Mouse (Mus musculus) midbrain, embryonic 12.5 days (tissue): ENCODE results near the gene Syne2. TPM values are rescaled to one million over a fixed set of nuclear protein-coding genes. Genes with fewer than 3 reads are reported as not detected.
A peak's percentile ranks its signal among the peaks of the same experiment; 100 is the strongest.

ENCODE experiments used
- ATAC-seq: fragments of 200-750 bp; cut with Nextera tagmentation; 2 replicates; pipeline ENCODE4 v1.8.0; 2017; ENCODE audit warnings: low read depth, moderate TSS enrichment, moderate library complexity; ENCODE audit not compliant: low FRiP score
- H3K27ac ChIP-seq: fragments of 300-500 bp; sonication (generic); replicated peaks from 2 replicates; pipeline ENCODE4 v1.5.1; 2016; ENCODE audit warnings: mild to moderate bottlenecking
- H3K27me3 ChIP-seq: fragments of 300-500 bp; sonication (generic); 2 replicates; pipeline ENCODE4 v1.6.1; 2016; ENCODE audit warnings: mild to moderate bottlenecking
- H3K36me3 ChIP-seq: fragments of 300-500 bp; sonication (generic); 2 replicates; pipeline ENCODE4 v1.6.1; 2016
- H3K4me1 ChIP-seq: fragments of 300-500 bp; sonication (generic); 2 replicates; pipeline ENCODE4 v1.6.1; 2016
- H3K4me2 ChIP-seq: fragments of 300-500 bp; sonication (generic); replicated peaks from 2 replicates; pipeline ENCODE4 v1.6.1; 2016; ENCODE audit warnings: mild to moderate bottlenecking, moderate library complexity
- H3K4me3 ChIP-seq: fragments of 300-500 bp; sonication (generic); 2 replicates; pipeline ENCODE4 v1.5.1; 2016; ENCODE audit warnings: mild to moderate bottlenecking
- H3K9ac ChIP-seq: fragments of 300-500 bp; sonication (generic); replicated peaks from 2 replicates; pipeline ENCODE4 v1.6.1; 2016; ENCODE audit warnings: mild to moderate bottlenecking, moderate library complexity
- H3K9me3 ChIP-seq: fragments of 300-500 bp; sonication (generic); 2 replicates; pipeline ENCODE4 v1.6.1; 2016; ENCODE audit warnings: mild to moderate bottlenecking
- WGBS: fragments of 180-500 bp; shearing (Covaris S2); methylation state at CpG from one replicate; pipeline ENCODE4 v1.1.7; 2016; 5-methylcytosine and 5-hydroxymethylcytosine counted together
- polyA plus RNA-seq: library from polyadenylated mRNA; unstranded; fragments of >200 nt; fragmentation: Nextera tagmentation; extraction: Ambion mirVana; gene quantifications from 2 replicates; pipeline ENCODE4 v1.2.1, GENCODE M21; 2016

The Syne2 gene
- polyA plus RNA-seq, 1 experiment from 2014 or later: 116 TPM

GRCm38 (mm10) chr12:75855051-75855453, 37.1 kb downstream of the Syne2 start:
- Histone ChIP-seq H3K36me3 (no peaks in the 10 kb centered on the region), H3K9me3 (no peaks in the 10 kb centered on the region), H3K4me2 (no peak overlapping the region), H3K27me3 (no peaks in the 10 kb centered on the region), H3K27ac (peak overlapping the region; percentile 35; the same call in 1 of the 2 replicates), H3K4me1 (peaks cover 12% of the 10 kb centered on the region), H3K9ac (no peak overlapping the region), H3K4me3 (no peak overlapping the region)
- ATAC-seq: peak; percentile 62
- 41% methylated on average over 7 of the region's 7 CpGs for WGBS

- ATAC-seq: no peak
- H3K4me1 ChIP-seq: peaks cover 12% of the 10 kb centered on the region
- H3K9me3 ChIP-seq: no peaks in the 10 kb centered on the region
- no peak overlapping the region for H3K4me2 ChIP-seq
- no peaks in the 10 kb centered on the region for H3K27me3 ChIP-seq
- WGBS: 93% methylated on average over 9 of the region's 9 CpGs
- no peak overlapping the region for H3K27ac ChIP-seq
- H3K4me3 ChIP-seq: no peak overlapping the region
- H3K9ac ChIP-seq: no peak overlapping the region
- H3K36me3 ChIP-seq: no peaks in the 10 kb centered on the region
These were observed 37.7 kb downstream of the Syne2 start for GRCm38 (mm10) chr12:75855621-75856020.

GRCm38 (mm10) chr12:75856096-75856868, 38.3 kb downstream of the Syne2 start:
- H3K27ac ChIP-seq: no peak overlapping the region
- H3K9ac ChIP-seq: no peak overlapping the region
- ATAC-seq: no peak
- H3K4me1 ChIP-seq: peaks cover 15% of the 10 kb centered on the region
- no peak overlapping the region for H3K4me2 ChIP-seq
- no peaks in the 10 kb centered on the region for H3K9me3 ChIP-seq
- H3K36me3 ChIP-seq: no peaks in the 10 kb centered on the region
- no peak overlapping the region for H3K4me3 ChIP-seq
- 78% methylated on average over 14 of the region's 14 CpGs for WGBS
- no peaks in the 10 kb centered on the region for H3K27me3 ChIP-seq

GRCm38 (mm10) chr12:75859936-75860335, 42.0 kb downstream of the Syne2 start:
- Histone ChIP-seq H3K9me3 (no peaks in the 10 kb centered on the region), H3K36me3 (no peaks in the 10 kb centered on the region), H3K4me1 (peaks cover 10% of the 10 kb centered on the region; the same call in 1 of the 2 replicates), H3K4me2 (no peak overlapping the region), H3K27ac (no peak overlapping the region), H3K27me3 (no peaks in the 10 kb centered on the region), H3K9ac (no peak overlapping the region), H3K4me3 (no peak overlapping the region)
- no peak for ATAC-seq
- WGBS: 90% methylated on average over 11 of the region's 11 CpGs

GRCm38 (mm10) chr12:75860843-75861242, 42.9 kb downstream of the Syne2 start:
- H3K4me1 ChIP-seq: peaks cover 6% of the 10 kb centered on the region; the same call in 1 of the 2 replicates
- H3K27me3 ChIP-seq: no peaks in the 10 kb centered on the region
- H3K9ac ChIP-seq: no peak overlapping the region
- no peaks in the 10 kb centered on the region for H3K9me3 ChIP-seq
- ATAC-seq: no peak
- H3K4me2 ChIP-seq: no peak overlapping the region
- H3K4me3 ChIP-seq: no peak overlapping the region
- H3K36me3 ChIP-seq: no peaks in the 10 kb centered on the region
- no peak overlapping the region for H3K27ac ChIP-seq
- WGBS: 78% methylated on average over 6 of the region's 6 CpGs

GRCm38 (mm10) chr12:75865166-75865565, 47.2 kb downstream of the Syne2 start:
- no peak overlapping the region for H3K4me2 ChIP-seq
- no peaks in the 10 kb centered on the region for H3K36me3 ChIP-seq
- no peak for ATAC-seq
- H3K9ac ChIP-seq: no peak overlapping the region
- H3K9me3 ChIP-seq: no peaks in the 10 kb centered on the region
- WGBS: 83% methylated on average over 2 of the region's 2 CpGs
- H3K4me1 ChIP-seq: peaks cover 16% of the 10 kb centered on the region
- H3K27ac ChIP-seq: no peak overlapping the region
- H3K27me3 ChIP-seq: no peaks in the 10 kb centered on the region
- H3K4me3 ChIP-seq: no peak overlapping the region

GRCm38 (mm10) chr12:75866419-75867373, 48.8 kb downstream of the Syne2 start:
- peaks cover 13% of the 10 kb centered on the region for H3K4me1 ChIP-seq
- no peak overlapping the region for H3K4me2 ChIP-seq
- no peaks in the 10 kb centered on the region for H3K27me3 ChIP-seq
- H3K36me3 ChIP-seq: no peaks in the 10 kb centered on the region
- H3K27ac ChIP-seq: no peak overlapping the region
- no peak for ATAC-seq
- no peak overlapping the region for H3K9ac ChIP-seq
- H3K9me3 ChIP-seq: no peaks in the 10 kb centered on the region
- WGBS: 86% methylated on average over 17 of the region's 17 CpGs
- H3K4me3 ChIP-seq: no peak overlapping the region

- Histone ChIP-seq H3K4me2 (peak overlapping the region; percentile 37), H3K4me1 (peaks cover 37% of the 10 kb centered on the region), H3K36me3 (0 out of 2 replicates have a peak, but pooled peaks cover 6% of the 10 kb centered on the region), H3K9ac (peak overlapping the region; percentile 28; the same call in 1 of the 2 replicates), H3K4me3 (no peak overlapping the region), H3K27ac (peak overlapping the region; percentile 75), H3K27me3 (no peaks in the 10 kb centered on the region), H3K9me3 (no peaks in the 10 kb centered on the region)
- ATAC-seq: peak; percentile 78
- 14% methylated on average over 9 of the region's 9 CpGs for WGBS
These were observed 55.8 kb downstream of the Syne2 start for GRCm38 (mm10) chr12:75873546-75874235.

GRCm38 (mm10) chr12:75874287-75874994, 56.5 kb downstream of the Syne2 start:
- peak; percentile 17; the same call in 1 of the 2 replicates for ATAC-seq
- peak overlapping the region; percentile 28; the same call in 1 of the 2 replicates for H3K9ac ChIP-seq
- H3K4me2 ChIP-seq: peak overlapping the region; percentile 37
- H3K4me3 ChIP-seq: no peak overlapping the region
- H3K27me3 ChIP-seq: no peaks in the 10 kb centered on the region
- H3K9me3 ChIP-seq: no peaks in the 10 kb centered on the region
- H3K27ac ChIP-seq: peak overlapping the region; percentile 75
- H3K4me1 ChIP-seq: peaks cover 30% of the 10 kb centered on the region
- 18% methylated on average over 11 of the region's 12 CpGs for WGBS
- H3K36me3 ChIP-seq: 0 out of 2 replicates have a peak, but pooled peaks cover 8% of the 10 kb centered on the region

GRCm38 (mm10) chr12:75879636-75880317, 61.8 kb downstream of the Syne2 start:
- H3K9me3 ChIP-seq: no peaks in the 10 kb centered on the region
- H3K4me2 ChIP-seq: no peak overlapping the region
- H3K36me3 ChIP-seq: peaks cover 30% of the 10 kb centered on the region
- no peaks in the 10 kb centered on the region for H3K27me3 ChIP-seq
- H3K4me3 ChIP-seq: no peak overlapping the region
- WGBS: 91% methylated on average over 12 of the region's 12 CpGs
- peaks cover 5% of the 10 kb centered on the region for H3K4me1 ChIP-seq
- ATAC-seq: no peak
- H3K9ac ChIP-seq: no peak overlapping the region
- no peak overlapping the region for H3K27ac ChIP-seq

- peaks cover 35% of the 10 kb centered on the region for H3K36me3 ChIP-seq
- no peaks in the 10 kb centered on the region for H3K9me3 ChIP-seq
- H3K4me3 ChIP-seq: no peak overlapping the region
- H3K4me2 ChIP-seq: no peak overlapping the region
- no peak overlapping the region for H3K27ac ChIP-seq
- 72% methylated on average over 4 of the region's 4 CpGs for WGBS
- no peaks in the 10 kb centered on the region for H3K4me1 ChIP-seq
- no peak for ATAC-seq
- H3K9ac ChIP-seq: no peak overlapping the region
- no peaks in the 10 kb centered on the region for H3K27me3 ChIP-seq
These were observed 63.6 kb downstream of the Syne2 start for GRCm38 (mm10) chr12:75881554-75881953.
